Mouse (Mus musculus): ENCODE data around the gene Pcnx4. TPM values are rescaled to one million over a fixed set of nuclear protein-coding genes. Genes with fewer than 3 reads are reported as not detected.
"Not testable (repeated sequence)": the region's sequence is repeated elsewhere in the genome, so short reads cannot be mapped to it uniquely, and the experiment has no call there.

Gene Pcnx4
- polyA plus RNA-seq, 1 experiment from 2014 or later, result 19.0 TPM

- Histone ChIP-seq H3K27me3 (no peaks in the 10 kb centered on the region), H3K9ac (replicated peaks) (no peak overlapping the region), H3K4me1 (replicated peaks) (no peaks in the 10 kb centered on the region), H3K36me3 (no peaks in the 10 kb centered on the region), H3K9me3 (no peaks in the 10 kb centered on the region), H3K4me3 (replicated peaks) (no peak overlapping the region), H3K27ac (no peak overlapping the region), H3K4me2 (replicated peaks) (no peak overlapping the region)
- 71% methylated on average over 4 of the region's 4 CpGs for WGBS
- ATAC-seq, result no peak
Measured at GRCm38 (mm10) chr12:72525588-72525987, 10.6 kb upstream of the Pcnx4 start.

- Histone ChIP-seq H3K9me3 (no peaks in the 10 kb centered on the region), H3K36me3 (no peaks in the 10 kb centered on the region), H3K4me2 (replicated peaks) (no peak overlapping the region), H3K4me3 (replicated peaks) (no peak overlapping the region), H3K27me3 (no peaks in the 10 kb centered on the region), H3K27ac (no peak overlapping the region), H3K4me1 (replicated peaks) (peaks cover 9% of the 10 kb centered on the region), H3K9ac (replicated peaks) (no peak overlapping the region)
- no peak for ATAC-seq
- 88% methylated on average over 7 of the region's 7 CpGs for WGBS
Measured at GRCm38 (mm10) chr12:72532303-72532702, 3.9 kb upstream of the Pcnx4 start.

- no peaks in the 10 kb centered on the region for H3K9me3 ChIP-seq
- H3K4me1 ChIP-seq (replicated peaks), result peaks cover 14% of the 10 kb centered on the region
- H3K27ac ChIP-seq, result no peak overlapping the region
- H3K9ac ChIP-seq (replicated peaks), result no peak overlapping the region
- H3K4me3 ChIP-seq (replicated peaks), result no peak overlapping the region
- 91% methylated on average over 6 of the region's 6 CpGs for WGBS
- H3K4me2 ChIP-seq (replicated peaks), result no peak overlapping the region
- no peaks in the 10 kb centered on the region for H3K36me3 ChIP-seq
- no peaks in the 10 kb centered on the region for H3K27me3 ChIP-seq
- no peak for ATAC-seq
Measured at GRCm38 (mm10) chr12:72533986-72534385, 2.2 kb upstream of the Pcnx4 start.

GRCm38 (mm10) chr12:72535599-72535998 is 584 bp upstream of the Pcnx4 start:
- peak overlapping the region; percentile 67 for H3K4me2 ChIP-seq (replicated peaks)
- WGBS, result 49% methylated on average over 3 of the region's 3 CpGs
- no peaks in the 10 kb centered on the region for H3K9me3 ChIP-seq
- H3K4me1 ChIP-seq (replicated peaks), result peaks cover 14% of the 10 kb centered on the region
- ATAC-seq, result no peak
- H3K27me3 ChIP-seq, result no peaks in the 10 kb centered on the region
- H3K4me3 ChIP-seq (replicated peaks), result peak overlapping the region; percentile 72
- no peak overlapping the region for H3K27ac ChIP-seq
- peak overlapping the region; percentile 82 for H3K9ac ChIP-seq (replicated peaks)
- H3K36me3 ChIP-seq, result no peaks in the 10 kb centered on the region

- Histone ChIP-seq H3K9ac (replicated peaks) (no peak overlapping the region), H3K4me2 (replicated peaks) (no peak overlapping the region), H3K27me3 (no peaks in the 10 kb centered on the region), H3K27ac (no peak overlapping the region), H3K4me3 (replicated peaks) (no peak overlapping the region), H3K36me3 (peaks cover 17% of the 10 kb centered on the region), H3K9me3 (no peaks in the 10 kb centered on the region), H3K4me1 (replicated peaks) (peaks cover 14% of the 10 kb centered on the region)
- ATAC-seq, result no peak
- WGBS, result 92% methylated on average over 10 of the region's 10 CpGs
Measured at GRCm38 (mm10) chr12:72538571-72538970, 2.4 kb downstream of the Pcnx4 start.

GRCm38 (mm10) chr12:72554347-72554746 is 18.2 kb downstream of the Pcnx4 start:
- Histone ChIP-seq H3K27ac (no peak overlapping the region), H3K4me3 (replicated peaks) (no peak overlapping the region), H3K9me3 (no peaks in the 10 kb centered on the region), H3K9ac (replicated peaks) (no peak overlapping the region), H3K4me1 (replicated peaks) (peaks cover 10% of the 10 kb centered on the region), H3K27me3 (no peaks in the 10 kb centered on the region), H3K4me2 (replicated peaks) (no peak overlapping the region), H3K36me3 (peaks cover 6% of the 10 kb centered on the region; the same call in 1 of the 2 replicates)
- no peak for ATAC-seq
- 69% methylated on average over 4 of the region's 4 CpGs for WGBS

GRCm38 (mm10) chr12:72564281-72564795 is 28.2 kb downstream of the Pcnx4 start:
- H3K27ac ChIP-seq, result no peak overlapping the region
- no peaks in the 10 kb centered on the region for H3K9me3 ChIP-seq
- H3K4me1 ChIP-seq (replicated peaks), result no peaks in the 10 kb centered on the region
- peaks cover 4% of the 10 kb centered on the region for H3K36me3 ChIP-seq
- no peaks in the 10 kb centered on the region for H3K27me3 ChIP-seq
- no peak for ATAC-seq
- H3K4me3 ChIP-seq (replicated peaks), result no peak overlapping the region
- H3K4me2 ChIP-seq (replicated peaks), result no peak overlapping the region
- WGBS, result 90% methylated on average over 4 of the region's 4 CpGs
- H3K9ac ChIP-seq (replicated peaks), result no peak overlapping the region

GRCm38 (mm10) chr12:72582021-72582420 is 45.8 kb downstream of the Pcnx4 start:
- H3K4me1 ChIP-seq (replicated peaks), result no peaks in the 10 kb centered on the region
- no peaks in the 10 kb centered on the region for H3K9me3 ChIP-seq
- H3K27me3 ChIP-seq, result no peaks in the 10 kb centered on the region
- no peak for ATAC-seq
- no peak overlapping the region for H3K4me2 ChIP-seq (replicated peaks)
- H3K36me3 ChIP-seq, result peaks cover 20% of the 10 kb centered on the region
- 91% methylated on average over 3 of the region's 3 CpGs for WGBS
- H3K27ac ChIP-seq, result no peak overlapping the region
- no peak overlapping the region for H3K4me3 ChIP-seq (replicated peaks)
- no peak overlapping the region for H3K9ac ChIP-seq (replicated peaks)

- no peak overlapping the region for H3K27ac ChIP-seq
- 93% methylated on average over 2 of the region's 2 CpGs for WGBS
- no peaks in the 10 kb centered on the region for H3K9me3 ChIP-seq
- no peak overlapping the region for H3K9ac ChIP-seq (replicated peaks)
- H3K4me3 ChIP-seq (replicated peaks), result no peak overlapping the region
- H3K4me1 ChIP-seq (replicated peaks), result no peaks in the 10 kb centered on the region
- H3K27me3 ChIP-seq, result no peaks in the 10 kb centered on the region
- no peak for ATAC-seq
- H3K36me3 ChIP-seq, result peaks cover 20% of the 10 kb centered on the region
- no peak overlapping the region for H3K4me2 ChIP-seq (replicated peaks)
Measured at GRCm38 (mm10) chr12:72583099-72583498, 46.9 kb downstream of the Pcnx4 start.

GRCm38 (mm10) chr12:72585339-72585738 is 49.2 kb downstream of the Pcnx4 start:
- Histone ChIP-seq H3K4me3 (replicated peaks) (no peak overlapping the region), H3K9me3 (no peaks in the 10 kb centered on the region), H3K4me1 (replicated peaks) (no peaks in the 10 kb centered on the region), H3K4me2 (replicated peaks) (no peak overlapping the region), H3K36me3 (peaks cover 10% of the 10 kb centered on the region), H3K27ac (no peak overlapping the region), H3K9ac (replicated peaks) (no peak overlapping the region), H3K27me3 (no peaks in the 10 kb centered on the region)
- WGBS, result 94% methylated on average over 1 of the region's 1 CpGs
- ATAC-seq, result no peak

GRCm38 (mm10) chr12:72592991-72593390 is 56.8 kb downstream of the Pcnx4 start:
- Histone ChIP-seq H3K9ac (replicated peaks) (no peak overlapping the region), H3K4me2 (replicated peaks) (no peak overlapping the region)
- ATAC-seq, result no peak

GRCm38 (mm10) chr12:72594001-72594400 is 57.8 kb downstream of the Pcnx4 start:
- H3K4me1 ChIP-seq (replicated peaks), result no peaks in the 10 kb centered on the region
- 62% methylated on average over 2 of the region's 2 CpGs for WGBS
- no peak overlapping the region for H3K27ac ChIP-seq
- H3K4me2 ChIP-seq (replicated peaks), result no peak overlapping the region
- no peaks in the 10 kb centered on the region for H3K36me3 ChIP-seq
- H3K9ac ChIP-seq (replicated peaks), result no peak overlapping the region
- H3K27me3 ChIP-seq, result no peaks in the 10 kb centered on the region
- ATAC-seq, result no peak
- H3K4me3 ChIP-seq (replicated peaks), result no peak overlapping the region
- no peaks in the 10 kb centered on the region for H3K9me3 ChIP-seq

More at GRCm38 (mm10) chr12:72592991-72593390, 56.8 kb downstream of the Pcnx4 start:
- no peak overlapping the region for H3K4me3 ChIP-seq (replicated peaks)
- H3K9me3 ChIP-seq, result no peaks in the 10 kb centered on the region
- no peaks in the 10 kb centered on the region for H3K27me3 ChIP-seq
- no peaks in the 10 kb centered on the region for H3K4me1 ChIP-seq (replicated peaks)
- H3K27ac ChIP-seq, result no peak overlapping the region
- H3K36me3 ChIP-seq, result no peaks in the 10 kb centered on the region

GRCm38 (mm10) chr12:72598731-72599130 is 62.5 kb downstream of the Pcnx4 start:
- not testable (repeated sequence) for H3K9ac ChIP-seq (replicated peaks)
- 95% methylated on average over 2 of the region's 2 CpGs for WGBS

More at GRCm38 (mm10) chr12:72598731-72599130, 62.5 kb downstream of the Pcnx4 start:
- H3K27me3 ChIP-seq; H3K27ac ChIP-seq; H3K4me3 ChIP-seq (replicated peaks); H3K36me3 ChIP-seq; H3K4me1 ChIP-seq (replicated peaks); ATAC-seq; H3K4me2 ChIP-seq (replicated peaks); H3K9me3 ChIP-seq: not testable (repeated sequence)
